Mouse (Mus musculus) liver, adult 2 months (tissue): ENCODE results near the gene Aqr. TPM values are rescaled to one million over a fixed set of nuclear protein-coding genes. Genes with fewer than 3 reads are reported as not detected.
"Not testable (repeated sequence)": the region's sequence is repeated elsewhere in the genome, so short reads cannot be mapped to it uniquely, and the experiment has no call there.

Experiments
- DNase-seq: peaks from one replicate; pipeline ENCODE4 v3.0.0-alpha.2; 2011; ENCODE audit warnings: low read depth, low spot score; ENCODE audit errors: extremely low read depth
- H3K27ac ChIP-seq: fragments of 200-500 bp; replicated peaks from 2 replicates; pipeline ENCODE4 v1.5.1; 2012; ENCODE audit warnings: low read depth, mild to moderate bottlenecking, control low read depth, inconsistent platforms, low read length; ENCODE audit not compliant: insufficient read depth
- H3K27me3 ChIP-seq: fragments of 200-500 bp; 2 replicates; pipeline ENCODE4 v1.6.1; 2012; ENCODE audit warnings: mild to moderate bottlenecking, moderate library complexity, low read length, inconsistent platforms; ENCODE audit not compliant: control insufficient read depth, insufficient read depth
- H3K36me3 ChIP-seq: fragments of 200-500 bp; 2 replicates; pipeline ENCODE4 v1.6.1; 2012; ENCODE audit warnings: low read length, inconsistent platforms; ENCODE audit not compliant: control insufficient read depth, insufficient read depth
- H3K4me1 ChIP-seq: fragments of 200-500 bp; 2 replicates; pipeline ENCODE4 v1.6.1; 2011; ENCODE audit warnings: low read length; ENCODE audit not compliant: control insufficient read depth, insufficient read depth
- H3K4me3 ChIP-seq: fragments of 200-500 bp; 2 replicates; pipeline ENCODE4 v1.5.1; 2011; ENCODE audit warnings: low read depth, mild to moderate bottlenecking, control low read depth, low read length, moderate library complexity; ENCODE audit not compliant: insufficient read depth
- H3K79me2 ChIP-seq: fragments of 200-500 bp; 2 replicates; pipeline ENCODE4 v1.6.1; 2012; ENCODE audit warnings: inconsistent platforms, mild to moderate bottlenecking, low read length, moderate library complexity; ENCODE audit not compliant: control insufficient read depth, insufficient read depth
- H3K9ac ChIP-seq: fragments of 200-500 bp; 2 replicates; pipeline ENCODE4 v1.6.1; 2012; ENCODE audit warnings: low read depth, mild to moderate bottlenecking, control low read depth, inconsistent platforms, low read length
- CTCF ChIP-seq: fragments of 200-500 bp; IDR thresholded peaks from 2 replicates; pipeline ENCODE4 v1.5.1; 2011; ENCODE audit warnings: low read depth, low read length, control low read depth
- POLR2A ChIP-seq: fragments of 200-500 bp; IDR thresholded peaks from 2 replicates; pipeline ENCODE4 v1.6.1; 2011; ENCODE audit warnings: low read length, control low read depth; ENCODE audit not compliant: insufficient read depth; ENCODE audit errors: extremely low read depth
- WGBS: fragments of 180-500 bp; shearing (Covaris S2); methylation state at CpG from one replicate; pipeline ENCODE4 v1.1.7; 2018; 5-methylcytosine and 5-hydroxymethylcytosine counted together
- polyA plus RNA-seq: library from polyadenylated mRNA; depleted of rRNA; stranded (reverse); fragments of >200 nt; gene quantifications from 2 replicates; pipeline ENCODE4 v1.2.3, GENCODE M21; 2012; rRNA removed
- total RNA-seq: library from RNA; depleted of rRNA; stranded (reverse); fragments of >200 nt; gene quantifications from 2 replicates; pipeline ENCODE4 v1.2.3, GENCODE M21; 2014; rRNA removed

Aqr gene
- total RNA-seq, result 11.9 and 13.2 TPM in 2 replicates
- polyA plus RNA-seq, result 7.6 and 8.5 TPM in 2 replicates

DNA sequence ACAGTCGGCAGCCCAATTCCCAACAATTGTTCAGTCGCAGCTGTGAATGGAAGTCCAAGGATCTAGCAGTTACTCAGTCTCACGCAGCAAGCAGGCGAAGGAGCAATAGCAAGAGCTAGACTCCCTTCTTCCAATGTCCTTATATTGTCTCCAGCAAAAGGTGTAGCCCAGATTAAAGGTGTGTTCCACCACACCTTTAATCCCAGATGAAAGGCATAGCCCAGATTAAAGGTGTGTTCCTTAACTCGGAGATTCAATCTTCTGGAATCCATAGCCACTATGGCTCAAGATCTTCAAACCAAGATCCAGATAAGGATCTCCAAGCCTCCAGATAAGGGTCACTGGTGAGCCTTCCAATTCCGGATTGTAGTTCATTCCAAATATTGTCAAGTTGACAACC, at the start of gene Aqr:
Gene Aqr (minus strand): TSS at position 101 of the 400 bp plus-strand sequence.
- H3K79me2 ChIP-seq, H3K36me3 ChIP-seq, H3K9ac ChIP-seq, H3K4me3 ChIP-seq, DNase-seq, H3K4me1 ChIP-seq, H3K27me3 ChIP-seq, H3K27ac ChIP-seq: not testable (repeated sequence)
- 53% methylated on average over 1 of the region's 6 CpGs for WGBS

- no peak for DNase-seq
- Histone ChIP-seq H3K4me1 (no peaks in the 10 kb centered on the region), H3K4me3 (no peak overlapping the region), H3K36me3 (no peaks in the 10 kb centered on the region), H3K27ac (no peak overlapping the region), H3K9ac (no peak overlapping the region), H3K27me3 (peaks cover 3% of the 10 kb centered on the region; the same call in 1 of the 2 replicates), H3K79me2 (no peaks in the 10 kb centered on the region)
- WGBS, result 76% methylated on average over 1 of the region's 1 CpGs
- TF ChIP-seq POLR2A (no peak), CTCF (no peak)
These were observed 49.7 kb upstream of the Aqr start for GRCm38 (mm10) chr2:114236566-114236965.

- 86% methylated on average over 3 of the region's 3 CpGs for WGBS
These were observed 48.8 kb upstream of the Aqr start for GRCm38 (mm10) chr2:114235584-114235983.

DNA sequence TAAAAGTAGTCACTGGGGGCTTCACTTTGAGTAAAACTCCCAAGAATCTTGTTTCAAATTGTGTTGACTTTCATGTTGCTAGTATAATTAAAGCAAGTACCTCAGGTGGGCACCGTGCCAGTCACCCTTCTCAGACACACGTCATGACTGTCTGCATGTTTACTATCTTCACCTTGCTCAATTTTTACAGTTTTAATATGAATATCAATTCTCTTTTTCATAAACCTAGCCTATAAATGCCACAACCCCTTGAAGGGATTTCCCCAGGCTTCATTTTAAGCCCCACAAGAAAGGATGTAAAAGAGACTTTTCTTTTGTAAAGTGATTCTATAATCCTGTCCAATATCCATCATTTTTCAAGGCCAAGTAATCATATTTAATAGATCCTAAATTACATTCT, 44.4 kb upstream of the Aqr start:
- H3K4me1 ChIP-seq, result no peaks in the 10 kb centered on the region
- no peaks in the 10 kb centered on the region for H3K36me3 ChIP-seq
- H3K27ac ChIP-seq, result no peak overlapping the region
- no peak overlapping the region for H3K9ac ChIP-seq
- no peaks in the 10 kb centered on the region for H3K79me2 ChIP-seq
- TF ChIP-seq POLR2A (no peak), CTCF (no peak)
- 59% methylated on average over 2 of the region's 2 CpGs for WGBS
- DNase-seq, result no peak
- no peaks in the 10 kb centered on the region for H3K27me3 ChIP-seq
- H3K4me3 ChIP-seq, result no peak overlapping the region

More at GRCm38 (mm10) chr2:114235584-114235983, 48.8 kb upstream of the Aqr start:
- peaks cover 3% of the 10 kb centered on the region; the same call in 1 of the 2 replicates for H3K27me3 ChIP-seq
- no peak for TF ChIP-seq POLR2A
- no peak for TF ChIP-seq CTCF
- H3K4me1 ChIP-seq, result no peaks in the 10 kb centered on the region
- no peak overlapping the region for H3K27ac ChIP-seq
- H3K9ac ChIP-seq, result no peak overlapping the region
- no peaks in the 10 kb centered on the region for H3K79me2 ChIP-seq
- no peak overlapping the region for H3K4me3 ChIP-seq
- DNase-seq, result no peak
- no peaks in the 10 kb centered on the region for H3K36me3 ChIP-seq

- no peak overlapping the region for H3K27ac ChIP-seq
- H3K79me2 ChIP-seq, result no peaks in the 10 kb centered on the region
- no peaks in the 10 kb centered on the region for H3K27me3 ChIP-seq
- H3K36me3 ChIP-seq, result no peaks in the 10 kb centered on the region
- H3K4me1 ChIP-seq, result no peaks in the 10 kb centered on the region
- DNase-seq, result no peak
- no peak for TF ChIP-seq CTCF
- no peak for TF ChIP-seq POLR2A
- no peak overlapping the region for H3K4me3 ChIP-seq
- 70% methylated on average over 2 of the region's 2 CpGs for WGBS
- no peak overlapping the region for H3K9ac ChIP-seq
These were observed 41.8 kb upstream of the Aqr start for GRCm38 (mm10) chr2:114228672-114229071.

GRCm38 (mm10) chr2:114205036-114205435, 18.2 kb upstream of the Aqr start:
- Histone ChIP-seq H3K9ac (no peak overlapping the region), H3K27ac (no peak overlapping the region), H3K4me1 (no peaks in the 10 kb centered on the region), H3K4me3 (no peak overlapping the region), H3K79me2 (no peaks in the 10 kb centered on the region; the same call in 1 of the 2 replicates), H3K36me3 (no peaks in the 10 kb centered on the region), H3K27me3 (no peaks in the 10 kb centered on the region)
- TF ChIP-seq CTCF (no peak), POLR2A (no peak)
- DNase-seq, result no peak
- WGBS, result 56% methylated on average over 6 of the region's 6 CpGs

DNA sequence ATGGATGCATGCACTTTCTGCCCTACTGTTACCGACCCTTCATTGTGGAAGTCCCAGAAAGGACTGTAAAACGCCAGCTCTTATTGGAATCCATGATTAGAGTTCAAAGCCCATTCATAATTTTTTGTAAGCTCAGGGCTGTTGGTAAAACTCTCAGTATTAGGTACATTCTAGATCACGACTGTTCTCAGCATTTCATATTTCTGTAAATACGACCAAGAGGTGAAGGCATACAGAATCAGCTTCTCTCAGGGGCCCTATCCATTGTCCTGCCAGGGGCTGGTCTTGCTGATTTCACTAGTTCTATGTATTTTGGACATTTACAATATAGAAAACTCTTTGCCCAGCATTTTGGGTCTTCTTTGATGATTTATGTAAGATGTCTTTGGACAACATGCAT, 14.8 kb upstream of the Aqr start:
- Histone ChIP-seq H3K4me1 (0 out of 2 replicates have a peak, but pooled peaks cover 2% of the 10 kb centered on the region), H3K9ac (no peak overlapping the region), H3K79me2 (peaks cover 3% of the 10 kb centered on the region; the same call in 1 of the 2 replicates), H3K4me3 (peak overlapping the region; percentile 76), H3K27ac (no peak overlapping the region), H3K27me3 (no peaks in the 10 kb centered on the region), H3K36me3 (peaks cover 7% of the 10 kb centered on the region)
- TF ChIP-seq POLR2A (no peak), CTCF (no peak)
- DNase-seq, result no peak
- WGBS, result 38% methylated on average over 4 of the region's 4 CpGs
